Mouse (Mus musculus): Measurements from ENCODE around the gene Dctpp1. TPM values are rescaled to one million over a fixed set of nuclear protein-coding genes. Genes with fewer than 3 reads are reported as not detected.

Gene Dctpp1
- polyA plus RNA-seq, 2 experiments from 2014 or later = 48.1 to 69.5 TPM

GRCm38 (mm10) chr7:127208553-127209438, 51.7 kb downstream of the Dctpp1 start, which contains the start of gene Mylpf:
Gene Mylpf, plus strand, starts transcription at chr7:127208890.
- peak; percentile 87 for ATAC-seq

DNA sequence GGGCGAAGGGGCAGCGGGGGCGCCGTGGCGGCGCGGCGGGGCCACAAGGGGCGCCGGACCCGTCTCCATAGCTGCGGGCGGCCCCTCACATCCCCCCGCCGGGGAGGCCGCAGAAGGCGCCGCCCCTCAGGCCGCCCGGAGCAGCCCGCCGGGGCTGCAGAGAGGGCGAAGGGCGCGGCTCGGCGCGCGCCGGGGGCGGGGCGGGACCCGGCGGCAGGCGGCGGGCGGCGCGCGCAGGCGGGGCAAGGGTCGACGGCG, 52.3 kb downstream of the Dctpp1 start, which contains the start of gene Tbc1d10b:
Tbc1d10b (minus strand) TSS at position 174 of the 258 bp plus-strand sequence.
- ATAC-seq = no peak

GRCm38 (mm10) chr7:127207374-127208294, 52.9 kb downstream of the Dctpp1 start:
- ATAC-seq = no peak

Other genes starting within 250 kb of the Dctpp1 start
- gene Mvp, start 246.1 kb downstream of the Dctpp1 start, polyA plus RNA-seq (2017; shearing (Covaris generic)) = 10 to 100 TPM; 12.5 to 18.3 TPM
- not detected for gene Pagr1b, start 244.2 kb downstream of the Dctpp1 start, polyA plus RNA-seq (2017; shearing (Covaris generic))
- 10 to 100 TPM; 39.6 to 56.7 TPM for gene Pagr1a, start 243.4 kb downstream of the Dctpp1 start, polyA plus RNA-seq (2017; shearing (Covaris generic))
- gene Gm42742, start 239.6 kb downstream of the Dctpp1 start, polyA plus RNA-seq (2017; shearing (Covaris generic)) = 10 to 100 TPM; 26.4 to 31.8 TPM
- gene Prrt2, start 239.5 kb downstream of the Dctpp1 start, polyA plus RNA-seq (2017; shearing (Covaris generic)) = 1 to 10 TPM in 1 of 2 experiments, not detected in 1; 2.1 TPM
- 10 to 100 TPM; 19.0 to 19.1 TPM for gene Maz, start 233.7 kb downstream of the Dctpp1 start, polyA plus RNA-seq (2017; shearing (Covaris generic))
- 10 to 100 TPM; 38.7 to 48.2 TPM for gene Kif22, start 218.2 kb downstream of the Dctpp1 start, polyA plus RNA-seq (2017; shearing (Covaris generic))
- gene Zg16, start 173.4 kb downstream of the Dctpp1 start, polyA plus RNA-seq (2017; shearing (Covaris generic)) = not detected
- 100 to 1,000 TPM; 258 to 336 TPM for gene AI467606, start 169.3 kb downstream of the Dctpp1 start, polyA plus RNA-seq (2017; shearing (Covaris generic))
- gene Qprt, start 138.5 kb downstream of the Dctpp1 start, polyA plus RNA-seq (2017; shearing (Covaris generic)) = 10 to 100 TPM in 1 of 2 experiments, 1 to 10 TPM in 1; 9.2 to 11.7 TPM
- 100 to 1,000 TPM; 157 to 159 TPM for gene Spn, start 122.9 kb downstream of the Dctpp1 start, polyA plus RNA-seq (2017; shearing (Covaris generic))
- gene Cd2bp2, start 64.7 kb downstream of the Dctpp1 start, polyA plus RNA-seq (2017; shearing (Covaris generic)) = 10 to 100 TPM; 38.9 to 50.5 TPM
- gene Tbc1d10b, start 52.2 kb downstream of the Dctpp1 start, polyA plus RNA-seq (2017; shearing (Covaris generic)) = 10 to 100 TPM; 13.6 to 18.9 TPM
- 10 to 100 TPM; 26.7 to 30.7 TPM for gene Mylpf, start 51.8 kb downstream of the Dctpp1 start, polyA plus RNA-seq (2017; shearing (Covaris generic))
- 1 to 10 TPM; 4.1 to 8.0 TPM for gene Zfp553, start 27.6 kb downstream of the Dctpp1 start, polyA plus RNA-seq (2017; shearing (Covaris generic))
- gene Sept1, start 27.6 kb downstream of the Dctpp1 start, polyA plus RNA-seq (2017; shearing (Covaris generic)) = 100 to 1,000 TPM; 811 to 836 TPM
- 1 to 10 TPM in 1 of 2 experiments, under 1 TPM in 1; 0.29 to 1.1 TPM for gene Zfp771, start 16.4 kb downstream of the Dctpp1 start, polyA plus RNA-seq (2017; shearing (Covaris generic))
- 10 to 100 TPM; 29.9 to 31.3 TPM for gene Sephs2, start 13.3 kb upstream of the Dctpp1 start, polyA plus RNA-seq (2017; shearing (Covaris generic))
- 100 to 1,000 TPM; 149 to 232 TPM for gene Itgal, start 35.6 kb upstream of the Dctpp1 start, polyA plus RNA-seq (2017; shearing (Covaris generic))
- gene Zfp768, start 84.9 kb upstream of the Dctpp1 start, polyA plus RNA-seq (2017; shearing (Covaris generic)) = under 1 TPM in 1 of 2 experiments, not detected in 1; 0.19 TPM
- 10 to 100 TPM in 1 of 2 experiments, 1 to 10 TPM in 1; 9.9 to 11.2 TPM for gene Zfp747, start 115.3 kb upstream of the Dctpp1 start, polyA plus RNA-seq (2017; shearing (Covaris generic))
- 1 to 10 TPM; 7.4 to 8.9 TPM for gene 9130019O22Rik, start 126.5 kb upstream of the Dctpp1 start, polyA plus RNA-seq (2017; shearing (Covaris generic))
- gene E430018J23Rik, start 132.9 kb upstream of the Dctpp1 start, polyA plus RNA-seq (2017; shearing (Covaris generic)) = 1 to 10 TPM; 4.0 to 6.1 TPM
- gene Zfp764, start 146.1 kb upstream of the Dctpp1 start, polyA plus RNA-seq (2017; shearing (Covaris generic)) = 1 to 10 TPM; 5.7 to 8.3 TPM
- 10 to 100 TPM; 22.5 to 25.5 TPM for gene Zfp688, start 161.4 kb upstream of the Dctpp1 start, polyA plus RNA-seq (2017; shearing (Covaris generic))
- 1 to 10 TPM; 3.3 to 5.4 TPM for gene Zfp689, start 188.4 kb upstream of the Dctpp1 start, polyA plus RNA-seq (2017; shearing (Covaris generic))
- gene Prr14, start 198.9 kb upstream of the Dctpp1 start, polyA plus RNA-seq (2017; shearing (Covaris generic)) = 100 to 1,000 TPM; 137 to 165 TPM
- gene Fbrs, start 218.5 kb upstream of the Dctpp1 start, polyA plus RNA-seq (2017; shearing (Covaris generic)) = 10 to 100 TPM; 17.9 to 25.0 TPM